Mouse (Mus musculus): ENCODE measurements around the gene Alox5ap. TPM values are rescaled to one million over a fixed set of nuclear protein-coding genes. Genes with fewer than 3 reads are reported as not detected.

Alox5ap gene
- polyA plus RNA-seq, 1 experiment from 2014 or later = 4.9 TPM

GRCm38 (mm10) chr5:149314514-149315081 lies 50.0 kb downstream of the Alox5ap start:
- H3K36me3 ChIP-seq = no peaks in the 10 kb centered on the region
- H3K4me2 ChIP-seq = no peak overlapping the region
- ATAC-seq (ENCODE audit: insufficient number of reproducible peaks, low FRiP score) = no peak
- H3K9ac ChIP-seq = no peak overlapping the region
- H3K9me3 ChIP-seq (replicated peaks) = peaks cover 7% of the 10 kb centered on the region; the same call in 1 of the 2 replicates
- H3K4me1 ChIP-seq (replicated peaks) = peaks cover 16% of the 10 kb centered on the region
- 84% methylated on average over 12 of the region's 12 CpGs for WGBS
- H3K27ac ChIP-seq (ENCODE audit: poor library complexity, severe bottlenecking) = no peak overlapping the region
- no peak overlapping the region for H3K4me3 ChIP-seq
- no peaks in the 10 kb centered on the region for H3K27me3 ChIP-seq (replicated peaks)

- Histone ChIP-seq H3K27ac (ENCODE audit: poor library complexity, severe bottlenecking) (0 out of 2 replicates have a peak overlapping the region, but pooled peaks have one; percentile 8), H3K4me2 (no peak overlapping the region), H3K36me3 (no peaks in the 10 kb centered on the region), H3K27me3 (replicated peaks) (no peaks in the 10 kb centered on the region), H3K4me1 (replicated peaks) (peaks cover 39% of the 10 kb centered on the region), H3K9me3 (replicated peaks) (peaks cover 7% of the 10 kb centered on the region; the same call in 1 of the 2 replicates), H3K9ac (no peak overlapping the region), H3K4me3 (no peak overlapping the region)
- no peak for ATAC-seq (ENCODE audit: insufficient number of reproducible peaks, low FRiP score)
- 24% methylated on average over 4 of the region's 4 CpGs for WGBS
These were observed 52.4 kb downstream of the Alox5ap start for GRCm38 (mm10) chr5:149316926-149317325.

- no peak overlapping the region for H3K4me3 ChIP-seq
- peaks cover 60% of the 10 kb centered on the region for H3K4me1 ChIP-seq (replicated peaks)
- peaks cover 7% of the 10 kb centered on the region; the same call in 1 of the 2 replicates for H3K9me3 ChIP-seq (replicated peaks)
- no peak for ATAC-seq (ENCODE audit: insufficient number of reproducible peaks, low FRiP score)
- no peaks in the 10 kb centered on the region for H3K36me3 ChIP-seq
- H3K9ac ChIP-seq = peak overlapping the region; percentile 21; the same call in 1 of the 2 replicates
- H3K27ac ChIP-seq (ENCODE audit: poor library complexity, severe bottlenecking) = peak overlapping the region; percentile 90
- 19% methylated on average over 9 of the region's 9 CpGs for WGBS
- H3K4me2 ChIP-seq = peak overlapping the region; percentile 52
- H3K27me3 ChIP-seq (replicated peaks) = no peaks in the 10 kb centered on the region
These were observed 55.3 kb downstream of the Alox5ap start for GRCm38 (mm10) chr5:149319874-149320323.

GRCm38 (mm10) chr5:149320534-149321482 lies 56.2 kb downstream of the Alox5ap start:
- H3K9me3 ChIP-seq (replicated peaks) = no peaks in the 10 kb centered on the region
- no peaks in the 10 kb centered on the region for H3K36me3 ChIP-seq
- H3K9ac ChIP-seq = peak overlapping the region; percentile 21; the same call in 1 of the 2 replicates
- WGBS = under 1% methylated on average over 15 of the region's 15 CpGs
- ATAC-seq (ENCODE audit: insufficient number of reproducible peaks, low FRiP score) = peak; percentile 91
- H3K4me1 ChIP-seq (replicated peaks) = peaks cover 60% of the 10 kb centered on the region
- no peaks in the 10 kb centered on the region for H3K27me3 ChIP-seq (replicated peaks)
- H3K4me2 ChIP-seq = peak overlapping the region; percentile 52
- H3K27ac ChIP-seq (ENCODE audit: poor library complexity, severe bottlenecking) = peak overlapping the region; percentile 90
- H3K4me3 ChIP-seq = no peak overlapping the region

- 46% methylated on average over 15 of the region's 15 CpGs for WGBS
- H3K27me3 ChIP-seq (replicated peaks) = no peaks in the 10 kb centered on the region
- peaks cover 53% of the 10 kb centered on the region for H3K4me1 ChIP-seq (replicated peaks)
- no peak overlapping the region for H3K4me2 ChIP-seq
- H3K36me3 ChIP-seq = no peaks in the 10 kb centered on the region
- H3K4me3 ChIP-seq = no peak overlapping the region
- ATAC-seq (ENCODE audit: insufficient number of reproducible peaks, low FRiP score) = no peak
- H3K9me3 ChIP-seq (replicated peaks) = no peaks in the 10 kb centered on the region
- peak overlapping the region; percentile 90 for H3K27ac ChIP-seq (ENCODE audit: poor library complexity, severe bottlenecking)
- H3K9ac ChIP-seq = no peak overlapping the region
These were observed 57.6 kb downstream of the Alox5ap start for GRCm38 (mm10) chr5:149321909-149322841.

GRCm38 (mm10) chr5:149322938-149323553 lies 58.5 kb downstream of the Alox5ap start:
- Histone ChIP-seq H3K27me3 (replicated peaks) (no peaks in the 10 kb centered on the region), H3K4me1 (replicated peaks) (peaks cover 50% of the 10 kb centered on the region), H3K9me3 (replicated peaks) (no peaks in the 10 kb centered on the region), H3K4me3 (no peak overlapping the region), H3K27ac (ENCODE audit: poor library complexity, severe bottlenecking) (no peak overlapping the region), H3K9ac (no peak overlapping the region), H3K36me3 (no peaks in the 10 kb centered on the region), H3K4me2 (no peak overlapping the region)
- 85% methylated on average over 9 of the region's 9 CpGs for WGBS
- no peak for ATAC-seq (ENCODE audit: insufficient number of reproducible peaks, low FRiP score)

GRCm38 (mm10) chr5:149324739-149325138 lies 60.2 kb downstream of the Alox5ap start:
- Histone ChIP-seq H3K27ac (ENCODE audit: poor library complexity, severe bottlenecking) (no peak overlapping the region), H3K4me1 (replicated peaks) (peaks cover 42% of the 10 kb centered on the region)

GRCm38 (mm10) chr5:149329098-149329887 lies 64.7 kb downstream of the Alox5ap start:
- no peak overlapping the region for H3K9ac ChIP-seq
- H3K27ac ChIP-seq (ENCODE audit: poor library complexity, severe bottlenecking) = no peak overlapping the region
- no peak for ATAC-seq (ENCODE audit: insufficient number of reproducible peaks, low FRiP score)
- H3K4me2 ChIP-seq = no peak overlapping the region
- peaks cover 27% of the 10 kb centered on the region for H3K4me1 ChIP-seq (replicated peaks)
- no peaks in the 10 kb centered on the region for H3K36me3 ChIP-seq
- no peaks in the 10 kb centered on the region for H3K9me3 ChIP-seq (replicated peaks)
- H3K27me3 ChIP-seq (replicated peaks) = no peaks in the 10 kb centered on the region
- no peak overlapping the region for H3K4me3 ChIP-seq
- 56% methylated on average over 12 of the region's 12 CpGs for WGBS

More at GRCm38 (mm10) chr5:149324739-149325138, 60.2 kb downstream of the Alox5ap start:
- Histone ChIP-seq H3K4me2 (no peak overlapping the region), H3K4me3 (no peak overlapping the region), H3K27me3 (replicated peaks) (no peaks in the 10 kb centered on the region), H3K9me3 (replicated peaks) (no peaks in the 10 kb centered on the region), H3K36me3 (no peaks in the 10 kb centered on the region), H3K9ac (no peak overlapping the region)
- WGBS = 70% methylated on average over 13 of the region's 13 CpGs
- no peak for ATAC-seq (ENCODE audit: insufficient number of reproducible peaks, low FRiP score)

- H3K27me3 ChIP-seq (replicated peaks) = no peaks in the 10 kb centered on the region
- 0 out of 2 replicates have a peak overlapping the region, but pooled peaks have one; percentile 30 for H3K27ac ChIP-seq (ENCODE audit: poor library complexity, severe bottlenecking)
These were observed 66.0 kb downstream of the Alox5ap start for GRCm38 (mm10) chr5:149330601-149331000.

More at GRCm38 (mm10) chr5:149330601-149331000, 66.0 kb downstream of the Alox5ap start:
- H3K36me3 ChIP-seq = no peaks in the 10 kb centered on the region
- H3K4me1 ChIP-seq (replicated peaks) = peaks cover 22% of the 10 kb centered on the region
- H3K4me3 ChIP-seq = no peak overlapping the region
- H3K9ac ChIP-seq = no peak overlapping the region
- ATAC-seq (ENCODE audit: insufficient number of reproducible peaks, low FRiP score) = no peak
- no peak overlapping the region for H3K4me2 ChIP-seq
- WGBS = 30% methylated on average over 1 of the region's 1 CpGs
- no peaks in the 10 kb centered on the region for H3K9me3 ChIP-seq (replicated peaks)
